Mouse (Mus musculus): Measurements from ENCODE around the gene Ip6k1. TPM values are rescaled to one million over a fixed set of nuclear protein-coding genes. Genes with fewer than 3 reads are reported as not detected.

Ip6k1 gene
- total and polyA plus RNA-seq, 3 experiments = 31.8 to 59.1 (median 37.2) TPM

DNA sequence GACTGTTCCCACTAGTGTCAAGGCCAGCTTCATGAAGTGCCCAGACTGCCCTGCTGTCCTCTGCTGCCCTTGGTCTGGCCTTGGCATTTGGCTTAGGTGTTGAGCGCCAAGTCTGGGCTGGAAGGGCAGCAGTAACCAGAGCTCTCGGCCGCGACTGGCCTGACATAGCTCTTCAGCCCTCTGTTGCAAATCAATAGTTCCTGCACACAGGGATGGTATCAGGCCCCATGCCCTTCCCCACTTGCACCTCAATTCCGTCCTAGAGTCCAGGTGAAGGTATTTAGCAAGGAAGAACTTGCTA, 54.9 kb downstream of the Ip6k1 start:
- Histone ChIP-seq H3K36me3 (ENCODE audit: control insufficient read depth in 1 of 2, insufficient read depth in 2 of 2, low read length in 2 of 2) (no peaks in the 10 kb centered on the region; a peak in 1 of 4 replicates), H3K9me3 (replicated peaks; ENCODE audit: insufficient read depth, low read length) (no peaks in the 10 kb centered on the region), H3K9ac (ENCODE audit: control insufficient read depth, low read depth, low read length, poor library complexity, severe bottlenecking) (no peak overlapping the region), H3K4me1 (ENCODE audit: control insufficient read depth in 1 of 2, insufficient read depth in 2 of 2, low read length in 2 of 2) (peaks cover 0 to 3% of the 10 kb centered on the region in 2 experiments; a peak in 1 of 4 replicates), H3K27ac (ENCODE audit: control insufficient read depth, low read depth, low read length) (no peak overlapping the region), H3K27me3 (ENCODE audit: control insufficient read depth in 1 of 2, insufficient read depth in 2 of 2, low read length in 2 of 2) (no peaks in the 10 kb centered on the region), H3K4me3 (ENCODE audit: control insufficient read depth in 1 of 2, insufficient read depth in 1 of 2, low read depth in 2 of 2, low read length in 2 of 2) (no peak overlapping the region), H3K79me2 (ENCODE audit: control insufficient read depth, insufficient read depth, low read length, poor library complexity) (no peaks in the 10 kb centered on the region)
- TF ChIP-seq CHD1 (IDR thresholded peaks at IDR 0.05; ENCODE audit: low read depth, low read length) (no peak), EP300 (IDR thresholded peaks at IDR 0.05; ENCODE audit: low read depth in 1 of 2, low read length in 2 of 2) (no peak)
- DNase-seq (ENCODE audit: low read depth, low spot score) = no peak

DNA sequence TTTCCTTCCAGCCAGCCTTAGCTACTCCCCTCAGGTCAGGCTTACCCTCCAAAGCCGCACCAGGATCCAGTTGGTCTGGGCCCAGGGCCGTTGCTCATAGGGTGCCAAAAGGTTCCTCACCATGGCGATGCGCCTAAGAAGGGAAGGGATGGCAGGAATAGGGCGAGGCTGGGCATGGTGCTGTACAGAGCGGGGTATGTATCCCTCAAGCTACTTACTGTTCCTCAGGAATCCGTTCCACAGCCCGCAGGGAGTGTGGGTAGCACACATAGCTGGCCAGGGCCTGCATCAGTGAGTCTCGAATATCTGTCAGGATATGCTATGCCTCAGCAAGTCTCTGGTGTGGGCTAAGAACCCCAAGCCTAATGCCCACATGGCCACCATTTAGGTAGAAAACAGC, 56.0 kb downstream of the Ip6k1 start:
- Histone ChIP-seq H3K9ac (ENCODE audit: control insufficient read depth, low read depth, low read length, poor library complexity, severe bottlenecking) (no peak overlapping the region), H3K79me2 (ENCODE audit: control insufficient read depth, insufficient read depth, low read length, poor library complexity) (no peaks in the 10 kb centered on the region), H3K27me3 (ENCODE audit: control insufficient read depth in 1 of 2, insufficient read depth in 2 of 2, low read length in 2 of 2) (no peaks in the 10 kb centered on the region), H3K4me1 (ENCODE audit: control insufficient read depth in 1 of 2, insufficient read depth in 2 of 2, low read length in 2 of 2) (peaks cover 0 to under 1% of the 10 kb centered on the region in 2 experiments; a peak in 1 of 4 replicates), H3K27ac (ENCODE audit: control insufficient read depth, low read depth, low read length) (no peak overlapping the region), H3K9me3 (replicated peaks; ENCODE audit: insufficient read depth, low read length) (no peaks in the 10 kb centered on the region), H3K4me3 (ENCODE audit: control insufficient read depth in 1 of 2, insufficient read depth in 1 of 2, low read depth in 2 of 2, low read length in 2 of 2) (no peak overlapping the region), H3K36me3 (ENCODE audit: control insufficient read depth in 1 of 2, insufficient read depth in 2 of 2, low read length in 2 of 2) (no peaks in the 10 kb centered on the region; a peak in 1 of 4 replicates)
- TF ChIP-seq MAZ (IDR thresholded peaks at IDR 0.05; ENCODE audit: low read depth, low read length) (no peak), JUND (IDR thresholded peaks at IDR 0.05; ENCODE audit: low read depth, low read length) (no peak), ZNF384 (IDR thresholded peaks at IDR 0.05; ENCODE audit: low read depth, low read length) (no peak), KAT2A (conservative IDR thresholded peaks at IDR 0.05; ENCODE audit: low read depth, low read length) (no peak), HCFC1 (IDR thresholded peaks at IDR 0.05; ENCODE audit: low read depth, low read length) (no peak), ELF1 (IDR thresholded peaks at IDR 0.05; ENCODE audit: low read depth, low read length) (no peak), ETS1 (IDR thresholded peaks at IDR 0.05; ENCODE audit: low read depth, low read length) (no peak), MYB (IDR thresholded peaks at IDR 0.05; ENCODE audit: low read depth, low read length) (no peak), BHLHE40 (IDR thresholded peaks at IDR 0.05; ENCODE audit: borderline replicate concordance, low read depth, low read length) (no peak)
- DNase-seq (ENCODE audit: low read depth, low spot score) = no peak

DNA sequence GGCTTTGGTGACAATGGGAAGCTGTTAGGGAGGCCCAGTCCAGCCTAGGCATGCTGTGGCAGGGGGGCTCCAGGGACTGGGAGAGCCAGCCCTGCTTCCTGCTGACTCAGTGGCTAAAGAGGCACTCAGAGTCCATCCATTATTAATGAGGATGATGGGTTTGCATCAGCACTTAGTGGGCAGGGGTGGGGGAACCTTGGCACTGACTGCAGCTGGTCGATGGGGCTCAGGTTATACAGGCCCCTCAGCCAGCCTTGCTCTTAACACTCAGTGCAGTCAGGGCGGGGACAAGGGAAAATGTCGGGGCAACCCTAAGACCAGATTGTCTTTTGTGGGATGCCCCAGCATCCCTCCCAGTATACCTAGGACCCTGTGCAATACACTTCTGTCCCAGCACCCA, 59.8 kb downstream of the Ip6k1 start:
- Histone ChIP-seq H3K27ac (ENCODE audit: control insufficient read depth, low read depth, low read length) (no peak overlapping the region), H3K4me3 (ENCODE audit: control insufficient read depth in 1 of 2, insufficient read depth in 1 of 2, low read depth in 2 of 2, low read length in 2 of 2) (no peak overlapping the region), H3K4me1 (ENCODE audit: control insufficient read depth in 1 of 2, insufficient read depth in 2 of 2, low read length in 2 of 2) (no peaks in the 10 kb centered on the region), H3K36me3 (ENCODE audit: control insufficient read depth in 1 of 2, insufficient read depth in 2 of 2, low read length in 2 of 2) (no peaks in the 10 kb centered on the region; a peak in 1 of 4 replicates), H3K9ac (ENCODE audit: control insufficient read depth, low read depth, low read length, poor library complexity, severe bottlenecking) (no peak overlapping the region), H3K27me3 (ENCODE audit: control insufficient read depth in 1 of 2, insufficient read depth in 2 of 2, low read length in 2 of 2) (no peaks in the 10 kb centered on the region), H3K9me3 (replicated peaks; ENCODE audit: insufficient read depth, low read length) (no peaks in the 10 kb centered on the region), H3K79me2 (ENCODE audit: control insufficient read depth, insufficient read depth, low read length, poor library complexity) (no peaks in the 10 kb centered on the region)
- TF ChIP-seq SMC3 (IDR thresholded peaks at IDR 0.05; ENCODE audit: low read depth, low read length) (no peak), CTCF (IDR thresholded peaks at IDR 0.05 in 2 of 3, conservative IDR thresholded peaks at IDR 0.05 in 1 of 3; ENCODE audit: control insufficient read depth in 1 of 3, insufficient read depth in 1 of 3, low read depth in 2 of 3, low read length in 3 of 3, poor library complexity in 1 of 3, severe bottlenecking in 1 of 3) (no peak), EP300 (IDR thresholded peaks at IDR 0.05; ENCODE audit: low read depth in 1 of 2, low read length in 2 of 2) (no peak), MAX (IDR thresholded peaks at IDR 0.05; ENCODE audit: low read length) (no peak), RAD21 (IDR thresholded peaks at IDR 0.05; ENCODE audit: low read depth, low read length) (no peak), SIN3A (IDR thresholded peaks at IDR 0.05; ENCODE audit: low read length) (no peak), POLR2AphosphoS2 (IDR thresholded peaks at IDR 0.05; ENCODE audit: low read length) (no peak), UBTF (IDR thresholded peaks at IDR 0.05; ENCODE audit: borderline replicate concordance, insufficient read depth, low read depth, low read length) (no peak), USF1 (IDR thresholded peaks at IDR 0.05; ENCODE audit: low read depth, low read length) (no peak), NRF1 (IDR thresholded peaks at IDR 0.05; ENCODE audit: insufficient read depth, low read depth, low read length, poor library complexity, severe bottlenecking) (no peak), CHD1 (IDR thresholded peaks at IDR 0.05; ENCODE audit: low read depth, low read length) (no peak), TAL1 (IDR thresholded peaks at IDR 0.05; ENCODE audit: low read length) (no peak), MAZ (IDR thresholded peaks at IDR 0.05; ENCODE audit: low read depth, low read length) (no peak)
- no peak for DNase-seq (ENCODE audit: low read depth, low spot score)

Measured in MEL (cell line).